Mouse (Mus musculus) embryonic fibroblast, embryonic 13.5 days (primary cell): ENCODE data around the gene Clcnkb.

Experiments used
- CTCF ChIP-seq: IDR thresholded peaks from 2 replicates; pipeline ENCODE4 v1.5.1; 2011; ENCODE audit warnings: mild to moderate bottlenecking, control low read depth, low read length, moderate library complexity, borderline replicate concordance; ENCODE audit not compliant: insufficient read depth
- POLR2A ChIP-seq: IDR thresholded peaks from 2 replicates; pipeline ENCODE4 v1.6.1; 2011; ENCODE audit warnings: low read depth, mild to moderate bottlenecking, control low read depth, low read length, moderate library complexity

GRCm38 (mm10) chr4:141439083-141439803 lies 23.4 kb upstream of the Clcnkb start:
- TF ChIP-seq CTCF (no peak), POLR2A (no peak)
